Mouse (Mus musculus) liver, embryonic 15.5 days (tissue): Measurements from ENCODE around the gene Esp3. TPM values are rescaled to one million over a fixed set of nuclear protein-coding genes. Genes with fewer than 3 reads are reported as not detected.
"Not testable (repeated sequence)": the region's sequence is repeated elsewhere in the genome, so short reads cannot be mapped to it uniquely, and the experiment has no call there.

Experiments used
- ATAC-seq: fragments of 200-750 bp; cut with Nextera tagmentation; 2 replicates; pipeline ENCODE4 v1.8.0; 2017; ENCODE audit warnings: moderate number of reproducible peaks, mild to moderate bottlenecking, moderate library complexity; ENCODE audit not compliant: insufficient read depth
- H3K27ac ChIP-seq: fragments of 300-500 bp; sonication (generic); replicated peaks from 2 replicates; pipeline ENCODE4 v1.5.1; 2015; ENCODE audit warnings: mild to moderate bottlenecking, inconsistent platforms
- H3K27me3 ChIP-seq: fragments of 300-500 bp; sonication (generic); 2 replicates; pipeline ENCODE4 v1.6.1; 2015; ENCODE audit warnings: mild to moderate bottlenecking, inconsistent platforms
- H3K36me3 ChIP-seq: fragments of 300-500 bp; sonication (generic); replicated peaks from 2 replicates; pipeline ENCODE4 v1.6.1; 2015; ENCODE audit warnings: moderate library complexity, mild to moderate bottlenecking, inconsistent platforms
- H3K4me1 ChIP-seq: fragments of 300-500 bp; sonication (generic); replicated peaks from 2 replicates; pipeline ENCODE4 v1.6.1; 2015; ENCODE audit warnings: inconsistent platforms
- H3K4me2 ChIP-seq: fragments of 300-500 bp; sonication (generic); 2 replicates; pipeline ENCODE4 v1.6.1; 2015; ENCODE audit warnings: moderate library complexity, mild to moderate bottlenecking, inconsistent platforms
- H3K4me3 ChIP-seq: fragments of 300-500 bp; sonication (generic); replicated peaks from 2 replicates; pipeline ENCODE4 v1.5.1; 2015; ENCODE audit warnings: mild to moderate bottlenecking, inconsistent platforms
- H3K9ac ChIP-seq: fragments of 300-500 bp; sonication (generic); 2 replicates; pipeline ENCODE4 v1.6.1; 2015; ENCODE audit warnings: moderate library complexity, mild to moderate bottlenecking, inconsistent platforms
- H3K9me3 ChIP-seq: fragments of 300-500 bp; sonication (generic); replicated peaks from 2 replicates; pipeline ENCODE4 v1.6.1; 2016; ENCODE audit warnings: inconsistent platforms
- WGBS: fragments of 180-500 bp; shearing (Covaris S2); methylation state at CpG from one replicate; pipeline ENCODE4 v1.1.7; 2015; ENCODE audit warnings: mixed read lengths; ENCODE audit not compliant: insufficient replicate concordance; 5-methylcytosine and 5-hydroxymethylcytosine counted together
- polyA plus RNA-seq: library from polyadenylated mRNA; unstranded; fragments of >200 nt; fragmentation: Nextera tagmentation; extraction: Ambion mirVana; gene quantifications from 2 replicates; pipeline ENCODE4 v1.2.1, GENCODE M21; 2015

Esp3 gene
- polyA plus RNA-seq = not detected in 2 replicates

DNA sequence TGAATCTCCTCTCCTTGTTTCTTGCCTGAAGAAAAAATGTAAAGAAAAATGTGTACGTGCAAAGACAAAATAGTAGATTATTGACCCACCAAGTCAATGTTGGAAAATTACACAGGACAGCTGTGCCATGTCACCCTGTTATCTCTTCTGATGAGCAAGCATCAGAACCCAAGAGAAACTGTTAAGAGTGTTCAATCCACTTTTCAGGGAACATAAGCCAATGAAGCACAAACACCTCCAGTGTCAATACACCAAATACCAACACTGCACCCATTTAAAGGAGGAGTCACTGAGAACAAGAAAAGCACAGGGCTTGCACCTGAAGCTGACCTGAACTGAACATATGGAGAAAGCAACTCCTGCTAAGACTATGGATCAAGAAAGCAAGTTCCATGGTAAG lies at the start of gene Esp3:
Esp3 (plus strand) TSS at position 301 of the 400 bp plus-strand sequence.
- not testable (repeated sequence) for H3K4me3 ChIP-seq, H3K4me1 ChIP-seq, H3K9me3 ChIP-seq, H3K4me2 ChIP-seq, H3K27me3 ChIP-seq, H3K27ac ChIP-seq, H3K9ac ChIP-seq, ATAC-seq, H3K36me3 ChIP-seq
- 56% methylated on average over 1 of the region's 1 CpGs for WGBS

DNA sequence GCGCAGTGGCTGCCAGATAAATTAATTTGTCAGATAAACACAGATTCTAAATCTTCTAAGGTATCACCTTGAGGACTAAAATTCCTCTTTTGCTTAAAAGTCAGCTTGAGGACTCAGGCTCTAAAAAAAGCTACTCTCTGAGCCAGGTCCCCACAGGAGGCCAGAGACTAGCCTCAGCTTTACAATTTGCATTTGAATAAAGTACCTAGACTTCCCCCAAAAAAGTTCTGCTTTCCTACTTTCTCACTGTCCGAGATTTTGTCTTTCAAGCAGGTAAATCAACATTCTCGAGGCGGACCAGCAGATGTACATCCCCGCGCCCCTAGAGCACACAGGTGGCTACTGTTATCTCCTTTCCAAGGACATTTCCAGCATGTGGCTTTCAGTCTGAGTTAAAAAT lies 48.0 kb upstream of the Esp3 start:
- not testable (repeated sequence) for H3K4me1 ChIP-seq, H3K27ac ChIP-seq, ATAC-seq, H3K36me3 ChIP-seq, H3K9me3 ChIP-seq, H3K27me3 ChIP-seq, H3K4me3 ChIP-seq, H3K9ac ChIP-seq, H3K4me2 ChIP-seq
- WGBS = 56% methylated on average over 6 of the region's 6 CpGs

DNA sequence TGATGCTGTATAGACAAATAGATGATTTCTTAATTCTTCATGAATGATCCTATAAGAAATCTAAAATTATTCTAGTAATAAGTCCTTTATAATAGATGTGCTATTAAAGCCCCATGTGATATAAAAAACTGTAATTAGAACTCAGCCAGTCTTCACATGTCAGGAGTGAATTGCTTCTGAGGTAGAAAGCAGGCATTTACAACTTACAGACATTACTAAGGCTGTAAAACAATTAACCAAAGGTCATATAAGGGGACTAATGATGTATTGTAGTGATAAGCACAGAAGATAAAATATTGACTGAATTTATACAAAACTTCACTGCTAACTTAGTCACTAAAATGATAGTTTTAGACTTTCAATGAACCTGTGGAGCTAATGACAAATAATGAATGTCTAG lies 40.6 kb upstream of the Esp3 start:
- Histone ChIP-seq H3K36me3 (no peaks in the 10 kb centered on the region), H3K9ac (no peak overlapping the region), H3K27ac (no peak overlapping the region), H3K9me3 (no peaks in the 10 kb centered on the region), H3K27me3 (no peaks in the 10 kb centered on the region), H3K4me1 (no peaks in the 10 kb centered on the region), H3K4me3 (no peak overlapping the region), H3K4me2 (no peak overlapping the region)
- no peak for ATAC-seq

DNA sequence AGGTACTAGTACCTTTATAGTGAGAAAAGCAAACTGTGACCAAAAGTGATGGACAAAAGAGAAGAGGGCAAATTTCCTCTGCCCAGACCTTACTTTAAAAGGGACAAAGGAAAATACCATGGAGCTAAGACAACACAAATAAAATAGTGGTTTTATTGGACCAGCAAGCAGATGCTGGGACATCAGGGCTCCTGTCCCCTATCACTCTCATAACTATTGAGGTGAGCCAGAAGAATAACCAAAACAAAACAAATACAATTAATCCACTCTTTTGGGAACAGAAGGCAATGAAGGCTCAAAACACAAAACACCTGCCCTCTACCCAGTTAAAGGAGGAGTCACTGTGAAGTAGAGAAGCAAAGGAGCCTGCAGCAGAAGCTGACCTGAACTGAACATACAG lies 33.6 kb upstream of the Esp3 start, which contains the start of gene Esp4:
Esp4 (plus strand) TSS at position 301 of the 400 bp plus-strand sequence.
- no peak within 1 kb of the TSS for H3K27ac ChIP-seq
- no peak within 1 kb of the TSS for H3K4me2 ChIP-seq
- no peak for ATAC-seq
- no peaks in the 10 kb centered on the region for H3K9me3 ChIP-seq
- no peaks in the 10 kb centered on the region for H3K27me3 ChIP-seq
- no peak within 1 kb of the TSS for H3K9ac ChIP-seq
- H3K4me1 ChIP-seq = no peaks in the 10 kb centered on the region
- no peak within 1 kb of the TSS for H3K4me3 ChIP-seq
- no peaks in the 10 kb centered on the region for H3K36me3 ChIP-seq

DNA sequence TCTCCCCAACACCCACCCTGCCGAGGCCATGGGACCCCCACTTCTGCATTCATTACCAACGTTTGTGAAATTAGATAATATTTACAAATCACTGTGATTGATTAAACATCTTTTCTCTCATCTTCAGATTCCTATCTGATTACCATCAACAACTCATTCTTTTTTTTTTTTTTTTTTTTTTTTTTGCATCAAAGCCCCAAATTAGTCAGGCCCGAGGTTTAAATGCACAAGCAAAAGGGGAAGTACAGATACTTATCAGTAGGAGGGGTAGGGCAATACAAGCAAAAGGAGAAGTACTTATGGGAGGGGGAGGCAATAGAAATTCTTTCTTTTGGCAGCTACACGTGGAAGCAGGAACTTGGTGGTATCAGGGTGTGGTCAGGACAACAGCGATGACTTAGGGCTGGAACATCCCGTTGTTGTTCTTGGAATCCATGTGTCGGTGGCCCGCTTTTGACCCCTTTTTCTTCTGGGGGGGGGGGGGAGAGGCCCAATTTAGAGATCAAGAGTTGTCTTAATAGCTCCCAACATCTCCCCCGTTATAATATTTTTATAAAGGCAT lies 30.3 kb downstream of the Esp3 start:
- WGBS = 33% methylated on average over 9 of the region's 9 CpGs
- H3K4me1 ChIP-seq, H3K9me3 ChIP-seq, H3K9ac ChIP-seq, H3K4me3 ChIP-seq, ATAC-seq, H3K27ac ChIP-seq, H3K4me2 ChIP-seq, H3K36me3 ChIP-seq, H3K27me3 ChIP-seq: not testable (repeated sequence)

DNA sequence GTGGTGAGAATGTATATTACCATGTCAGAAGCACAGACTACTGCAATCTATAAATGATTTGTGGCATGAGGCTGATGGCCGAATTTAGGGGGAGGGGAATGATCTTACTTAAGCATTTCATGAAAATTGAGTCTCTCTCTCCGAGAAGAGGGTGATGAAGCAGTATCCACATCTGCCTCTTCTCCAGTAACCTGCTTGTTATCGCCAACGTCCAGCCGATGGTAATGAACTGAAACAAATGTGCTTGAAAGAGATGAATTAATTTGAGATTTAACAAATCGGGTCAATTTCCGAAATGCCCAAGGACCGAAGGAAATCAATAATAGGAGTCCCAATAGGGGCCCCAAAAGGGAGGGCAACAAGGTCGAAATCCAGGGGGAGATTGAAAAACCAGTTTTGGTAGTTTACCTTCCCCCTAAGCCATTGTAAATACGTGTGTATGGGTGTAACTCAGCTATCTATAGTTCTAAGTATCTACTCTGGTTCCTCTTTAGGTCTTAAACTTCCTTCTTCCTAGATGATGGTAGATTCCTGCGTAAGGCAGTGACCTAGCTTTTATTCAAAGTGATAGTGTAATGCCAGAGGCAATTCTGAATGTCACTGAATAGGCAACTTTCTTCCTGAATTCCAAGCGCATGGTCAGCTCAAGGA lies 31.4 kb downstream of the Esp3 start:
- H3K27me3 ChIP-seq, ATAC-seq, H3K36me3 ChIP-seq, H3K4me3 ChIP-seq, H3K4me1 ChIP-seq, H3K27ac ChIP-seq, H3K9me3 ChIP-seq, H3K9ac ChIP-seq, H3K4me2 ChIP-seq: not testable (repeated sequence)
- 67% methylated on average over 12 of the region's 12 CpGs for WGBS

Other genes with a start within 250 kb of the Esp3 start
- not detected in 2 replicates for gene Esp8, start 112.1 kb upstream of the Esp3 start, polyA plus RNA-seq
- not detected in 2 replicates for gene Esp6, start 70.6 kb upstream of the Esp3 start, polyA plus RNA-seq
- gene Esp4, start 33.5 kb upstream of the Esp3 start, polyA plus RNA-seq = not detected in 2 replicates
- not detected in 2 replicates for gene Esp1, start 95.0 kb downstream of the Esp3 start, polyA plus RNA-seq
- gene Crisp2, start 174.9 kb downstream of the Esp3 start, polyA plus RNA-seq = 0.12 and 0.26 TPM in 2 replicates
- gene Rhag, start 179.1 kb downstream of the Esp3 start, polyA plus RNA-seq = 220 and 226 TPM in 2 replicates
- gene 9130008F23Rik, start 248.5 kb downstream of the Esp3 start, polyA plus RNA-seq = 0.20 TPM in 2 replicates